Mouse (Mus musculus): ENCODE data around the gene Crhr1. TPM values are rescaled to one million over a fixed set of nuclear protein-coding genes. Genes with fewer than 3 reads are reported as not detected.

Crhr1 gene
- polyA plus RNA-seq, 1 experiment from 2014 or later: not detected

Other genes with a start within 250 kb of the Crhr1 start
- 29.3 and 34.7 TPM in 2 replicates for gene Nsf, start 178.8 kb upstream of the Crhr1 start, polyA plus RNA-seq (2015; fragmentation: Nextera tagmentation; extraction: Ambion mirVana)
- 56.1 and 58.1 TPM in 2 replicates for gene Arf2, start 166.1 kb upstream of the Crhr1 start, polyA plus RNA-seq (2015; fragmentation: Nextera tagmentation; extraction: Ambion mirVana)
- not detected in 2 replicates for gene Sppl2c, start 53.5 kb downstream of the Crhr1 start, polyA plus RNA-seq (2015; fragmentation: Nextera tagmentation; extraction: Ambion mirVana)
- 1.1 and 1.2 TPM in 2 replicates for gene Mapt, start 98.5 kb downstream of the Crhr1 start, polyA plus RNA-seq (2015; fragmentation: Nextera tagmentation; extraction: Ambion mirVana)

Data from heart, embryonic 13.5 days (tissue).